Mouse (Mus musculus) CH12.LX (cell line): ENCODE measurements around the gene Rptor. TPM values are rescaled to one million over a fixed set of nuclear protein-coding genes. Genes with fewer than 3 reads are reported as not detected.

Experiments
- DNase-seq: peaks from one replicate; pipeline ENCODE4 v3.0.0-alpha.2; 2013; ENCODE audit errors: extremely low read depth
- H3K27ac ChIP-seq: 2 replicates; pipeline ENCODE4 v1.5.1; 2012; ENCODE audit warnings: low read depth, mild to moderate bottlenecking, control low read depth, moderate library complexity; ENCODE audit not compliant: insufficient read depth
- H3K27me3 ChIP-seq: replicated peaks from 2 replicates; pipeline ENCODE3; 2012; ENCODE audit warnings: inconsistent platforms
- H3K36me3 ChIP-seq, 2 experiments: replicated peaks in 1 of 2; 2 replicates each; pipeline versions ENCODE3 to v1.6.1; 2012; ENCODE audit warnings: inconsistent platforms in 1 of 2, low read length in 1 of 2, mild to moderate bottlenecking in 1 of 2, mixed read lengths in 1 of 2, moderate library complexity in 1 of 2; ENCODE audit not compliant: control insufficient read depth in 1 of 2, insufficient read depth in 1 of 2
- H3K4me1 ChIP-seq, 2 experiments: 2 replicates each; pipeline ENCODE4 v1.6.1; 2012; ENCODE audit warnings: inconsistent platforms in 1 of 2, moderate library complexity in 1 of 2; ENCODE audit not compliant: insufficient read depth in 2 of 2, control insufficient read depth in 1 of 2
- H3K4me2 ChIP-seq: 2 replicates; pipeline ENCODE4 v1.6.1; 2012; ENCODE audit warnings: low read depth, mild to moderate bottlenecking, control low read depth; ENCODE audit not compliant: poor library complexity, insufficient read depth, severe bottlenecking
- H3K4me3 ChIP-seq, 3 experiments: fragments of 150-350 bp in 1 of 3; sonication (generic) in 1 of 3; replicated peaks in 1 of 3; 2 replicates each; pipeline versions ENCODE3 to v1.5.1; 2011 to 2012; ENCODE audit warnings: low read depth in 2 of 3, low read length in 2 of 3, mild to moderate bottlenecking in 2 of 3, moderate library complexity in 2 of 3, control low read depth in 1 of 3, improper control_type of control experiment in 1 of 3, inconsistent platforms in 1 of 3, mixed read lengths in 1 of 3; ENCODE audit not compliant: poor library complexity in 1 of 3
- H3K79me2 ChIP-seq: replicated peaks from 2 replicates; pipeline ENCODE4 v1.6.1; 2012; ENCODE audit warnings: mild to moderate bottlenecking, moderate library complexity; ENCODE audit not compliant: control insufficient read depth, poor library complexity, insufficient read depth, severe bottlenecking; ENCODE audit errors: extremely low read depth
- H3K9ac ChIP-seq: 2 replicates; pipeline ENCODE4 v1.6.1; 2012; ENCODE audit warnings: low read depth, mild to moderate bottlenecking, control low read depth, moderate library complexity; ENCODE audit not compliant: insufficient read depth
- H3K9me3 ChIP-seq: replicated peaks from 2 replicates; pipeline ENCODE3; 2012; ENCODE audit warnings: low read length, inconsistent platforms, mixed read lengths
- BHLHE40 ChIP-seq: IDR thresholded peaks from 2 replicates; pipeline ENCODE4 v1.6.1; 2011; ENCODE audit warnings: mild to moderate bottlenecking, low read depth, low read length, improper control_type of control experiment
- CHD2 ChIP-seq: IDR thresholded peaks from 2 replicates; pipeline ENCODE4 v1.6.1; 2011; ENCODE audit warnings: low read length, improper control_type of control experiment
- CTCF ChIP-seq, 2 experiments: IDR thresholded peaks in 1 of 2; conservative IDR thresholded peaks in 1 of 2; 2 replicates each; pipeline ENCODE4 v1.5.1; 2011 to 2012; ENCODE audit warnings: low read depth in 2 of 2, low read length in 2 of 2, improper control_type of control experiment in 1 of 2, inconsistent platforms in 1 of 2, mild to moderate bottlenecking in 1 of 2, moderate library complexity in 1 of 2
- E2F4 ChIP-seq: IDR thresholded peaks from 2 replicates; pipeline ENCODE4 v1.6.1; 2011; ENCODE audit warnings: low read depth, low read length, improper control_type of control experiment; ENCODE audit not compliant: insufficient replicate concordance
- ELF1 ChIP-seq: IDR thresholded peaks from 2 replicates; pipeline ENCODE4 v1.6.1; 2014; ENCODE audit warnings: low read depth, mild to moderate bottlenecking, inconsistent platforms, low read length, improper control_type of control experiment
- EP300 ChIP-seq: IDR thresholded peaks from 2 replicates; pipeline ENCODE4 v1.6.1; 2011; ENCODE audit warnings: low read length, improper control_type of control experiment
- ETS1 ChIP-seq: conservative IDR thresholded peaks from 2 replicates; pipeline ENCODE4 v1.6.1; 2012; ENCODE audit warnings: low read depth, mild to moderate bottlenecking, inconsistent platforms, low read length, improper control_type of control experiment, moderate library complexity
- GABPA ChIP-seq: IDR thresholded peaks from 2 replicates; pipeline ENCODE4 v1.6.1; 2012; ENCODE audit warnings: low read depth, low read length, improper control_type of control experiment, inconsistent platforms; ENCODE audit not compliant: insufficient replicate concordance
- IRF4 ChIP-seq: IDR thresholded peaks from 2 replicates; pipeline ENCODE4 v1.6.1; 2014; ENCODE audit warnings: low read depth, mild to moderate bottlenecking, inconsistent platforms, low read length, improper control_type of control experiment
- JUND ChIP-seq: conservative IDR thresholded peaks from 2 replicates; pipeline ENCODE4 v1.6.1; 2011; ENCODE audit warnings: low read depth, low read length, improper control_type of control experiment
- MEF2A ChIP-seq: IDR thresholded peaks from 2 replicates; pipeline ENCODE4 v1.6.1; 2014; ENCODE audit warnings: low read depth, mild to moderate bottlenecking, inconsistent platforms, low read length, improper control_type of control experiment, borderline replicate concordance
- MXI1 ChIP-seq: IDR thresholded peaks from 2 replicates; pipeline ENCODE4 v1.6.1; 2011; ENCODE audit warnings: mild to moderate bottlenecking, low read depth, low read length, improper control_type of control experiment
- NRF1 ChIP-seq: IDR thresholded peaks from 2 replicates; pipeline ENCODE4 v1.6.1; 2014; ENCODE audit warnings: low read depth, mild to moderate bottlenecking, inconsistent platforms, low read length, improper control_type of control experiment, moderate library complexity
- PAX5 ChIP-seq: IDR thresholded peaks from 2 replicates; pipeline ENCODE4 v1.6.1; 2012; ENCODE audit warnings: low read length, inconsistent platforms, mixed read lengths
- POLR2A ChIP-seq: IDR thresholded peaks from 2 replicates; pipeline ENCODE4 v1.6.1; 2011; ENCODE audit warnings: low read depth, mild to moderate bottlenecking, improper control_type of control experiment, low read length
- RAD21 ChIP-seq: IDR thresholded peaks from 2 replicates; pipeline ENCODE4 v1.6.1; 2011; ENCODE audit warnings: low read depth, mild to moderate bottlenecking, low read length, improper control_type of control experiment, moderate library complexity
- RCOR1 ChIP-seq: conservative IDR thresholded peaks from 2 replicates; pipeline ENCODE4 v1.6.1; 2012; ENCODE audit warnings: low read depth, mild to moderate bottlenecking, inconsistent platforms, low read length, improper control_type of control experiment
- SIN3A ChIP-seq: IDR thresholded peaks from 2 replicates; pipeline ENCODE4 v1.6.1; 2012; ENCODE audit warnings: low read length, improper control_type of control experiment, inconsistent platforms
- TBP ChIP-seq: conservative IDR thresholded peaks from 2 replicates; pipeline ENCODE4 v1.6.1; 2011; ENCODE audit warnings: low read depth, low read length, improper control_type of control experiment
- TCF12 ChIP-seq: IDR thresholded peaks from 2 replicates; pipeline ENCODE4 v1.6.1; 2014; ENCODE audit warnings: low read depth, mild to moderate bottlenecking, inconsistent platforms, low read length, improper control_type of control experiment
- USF2 ChIP-seq: conservative IDR thresholded peaks from 2 replicates; pipeline ENCODE4 v1.6.1; 2011; ENCODE audit warnings: low read depth, low read length, improper control_type of control experiment
- ZC3H11A ChIP-seq: IDR thresholded peaks from 2 replicates; pipeline ENCODE4 v1.6.1; 2012; ENCODE audit warnings: low read depth, mild to moderate bottlenecking, inconsistent platforms, low read length, improper control_type of control experiment
- ZKSCAN1 ChIP-seq: IDR thresholded peaks from 2 replicates; pipeline ENCODE4 v1.6.1; 2012; ENCODE audit warnings: low read depth, inconsistent platforms, low read length, improper control_type of control experiment, borderline replicate concordance
- dilution Hi-C: fragments of 300-500 bp; cut with MboI; formaldehyde crosslinking; loops from 2 replicates; pipeline ENCODE4 v1.14.3; 2020; ENCODE audit warnings: low sequenced_read_pairs; ENCODE audit not compliant: extremely low pct_unique_long_range_greater_than_20kb, extremely low pct_ligation_motif_present
- in situ Hi-C: fragments of 300-500 bp; cut with MboI; formaldehyde crosslinking; loops from 3 replicates; pipeline ENCODE4 v1.14.3; 2019; ENCODE audit warnings: low sequenced_read_pairs, low pct_ligation_motif_present, low pct_unique_long_range_greater_than_20kb, mixed read lengths
- polyA plus RNA-seq: library from polyadenylated mRNA; unstranded; fragments of >175 nt; gene quantifications from 2 replicates; pipeline ENCODE4 v1.2.1, GENCODE M21; 2012; ENCODE audit warnings: low read depth; ENCODE audit not compliant: insufficient read length
- total RNA-seq, 2 experiments: library from RNA; depleted of rRNA; stranded (reverse); fragments of 300-350 nt in 1 of 2; fragments of >200 nt in 1 of 2; gene quantifications; 2 replicates each; pipeline ENCODE4 v1.2.3; 2012 to 2014

Gene Rptor
- total and polyA plus RNA-seq, 3 experiments = 10.3 to 33.1 (median 26.7) TPM

DNA sequence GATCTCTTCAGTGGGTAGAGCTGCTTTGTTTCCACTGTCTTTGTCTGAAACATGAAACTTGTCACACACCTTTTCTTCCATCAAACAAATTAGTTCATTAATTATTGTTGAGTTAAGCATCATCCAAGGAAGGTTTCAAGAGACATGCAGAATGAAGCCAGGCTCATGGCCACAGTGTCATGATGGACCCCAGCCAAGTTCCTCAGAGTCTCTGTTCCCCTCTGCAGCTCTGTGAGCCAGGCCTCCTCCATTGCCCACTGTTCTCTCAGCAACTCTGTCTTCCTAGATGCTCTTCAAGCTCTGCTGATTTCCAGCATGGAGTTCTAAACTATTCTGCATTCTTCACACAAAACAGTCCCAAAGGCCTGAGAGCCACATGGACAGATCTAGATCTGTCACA, 85.3 kb downstream of the Rptor start:
- dilution Hi-C loops = no loop called here

DNA sequence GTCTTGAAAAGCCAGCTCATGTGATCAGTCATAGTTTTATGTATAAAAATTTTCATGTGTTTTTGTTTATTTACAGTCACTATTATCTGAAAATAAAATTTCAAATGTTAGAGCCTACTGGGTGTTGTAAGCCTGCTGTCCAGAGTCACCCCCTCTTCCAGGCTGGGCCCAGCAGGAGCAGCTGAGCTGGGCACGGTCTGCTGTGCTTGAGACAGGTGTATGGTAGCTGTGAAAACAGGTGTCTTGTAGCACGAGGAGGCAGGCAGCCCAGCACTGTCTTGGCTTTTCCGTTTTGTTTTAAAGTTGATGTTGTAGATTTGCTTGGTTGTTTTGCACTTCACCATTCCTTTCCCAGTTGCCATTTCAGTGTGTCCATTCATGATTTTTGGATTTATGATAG, 87.2 kb downstream of the Rptor start:
- no peak overlapping the region for H3K4me2 ChIP-seq
- H3K4me1 ChIP-seq = peaks cover 0 to 21% of the 10 kb centered on the region in 2 experiments; a peak in 2 of 4 replicates
- peaks cover 2% of the 10 kb centered on the region for H3K9me3 ChIP-seq
- H3K36me3 ChIP-seq = peaks cover 0 to 70% of the 10 kb centered on the region in 2 experiments
- H3K4me3 ChIP-seq = no peak overlapping the region
- TF ChIP-seq PAX5 = no peak
- no peak for TF ChIP-seq ETS1
- TF ChIP-seq IRF4 = no peak
- no peak for TF ChIP-seq CHD2
- TF ChIP-seq RCOR1 = no peak
- TF ChIP-seq MXI1 = no peak
- TF ChIP-seq SIN3A = no peak
- no peak for TF ChIP-seq ELF1
- TF ChIP-seq TCF12 = no peak
- TF ChIP-seq JUND = no peak
- TF ChIP-seq ZC3H11A = no peak
- in situ Hi-C loops (no loop called here), dilution Hi-C loops (no loop called here)
- DNase-seq = no peak
- H3K27me3 ChIP-seq = no peaks in the 10 kb centered on the region
- 0 out of 2 replicates have a peak, but pooled peaks cover 2% of the 10 kb centered on the region for H3K79me2 ChIP-seq
- no peak overlapping the region for H3K27ac ChIP-seq
- H3K9ac ChIP-seq = no peak overlapping the region

More for the DNA sequence above, 85.3 kb downstream of the Rptor start:
- TF ChIP-seq POLR2A (no peak), IRF4 (no peak), RAD21 (no peak), CHD2 (no peak), USF2 (no peak), CTCF (conservative IDR thresholded peaks at IDR 0.05 in 1 of 2, IDR thresholded peaks at IDR 0.05 in 1 of 2; ENCODE audit: low read depth in 2 of 2, low read length in 2 of 2) (no peak), EP300 (no peak), E2F4 (no peak), JUND (no peak), BHLHE40 (no peak), ZKSCAN1 (no peak), TBP (no peak), ETS1 (no peak), NRF1 (no peak), MEF2A (no peak), GABPA (no peak), RCOR1 (no peak), ELF1 (no peak)
- in situ Hi-C loops = no loop called here
- H3K9me3 ChIP-seq = peaks cover 2% of the 10 kb centered on the region
- peaks cover 0 to 25% of the 10 kb centered on the region in 2 experiments; a peak in 2 of 4 replicates for H3K4me1 ChIP-seq
- no peaks in the 10 kb centered on the region for H3K27me3 ChIP-seq
- no peak overlapping the region for H3K9ac ChIP-seq
- H3K36me3 ChIP-seq = peaks cover 0 to 74% of the 10 kb centered on the region in 2 experiments
- no peak for DNase-seq
- no peak overlapping the region for H3K4me3 ChIP-seq
- H3K27ac ChIP-seq = no peak overlapping the region
- H3K79me2 ChIP-seq = no peaks in the 10 kb centered on the region; the same call in 1 of the 2 replicates
- H3K4me2 ChIP-seq = no peak overlapping the region
